Mouse (Mus musculus): ENCODE results near the gene Tor2a. TPM values are rescaled to one million over a fixed set of nuclear protein-coding genes. Genes with fewer than 3 reads are reported as not detected.

Gene Tor2a
- 1.7 TPM for polyA plus RNA-seq (2014; fragmentation: Illumina TruSeq; extraction: RNeasy Lipid Tissue Mini Kit (QIAGEN cat#74804); ENCODE audit: low read depth, low replicate concordance)

DNA sequence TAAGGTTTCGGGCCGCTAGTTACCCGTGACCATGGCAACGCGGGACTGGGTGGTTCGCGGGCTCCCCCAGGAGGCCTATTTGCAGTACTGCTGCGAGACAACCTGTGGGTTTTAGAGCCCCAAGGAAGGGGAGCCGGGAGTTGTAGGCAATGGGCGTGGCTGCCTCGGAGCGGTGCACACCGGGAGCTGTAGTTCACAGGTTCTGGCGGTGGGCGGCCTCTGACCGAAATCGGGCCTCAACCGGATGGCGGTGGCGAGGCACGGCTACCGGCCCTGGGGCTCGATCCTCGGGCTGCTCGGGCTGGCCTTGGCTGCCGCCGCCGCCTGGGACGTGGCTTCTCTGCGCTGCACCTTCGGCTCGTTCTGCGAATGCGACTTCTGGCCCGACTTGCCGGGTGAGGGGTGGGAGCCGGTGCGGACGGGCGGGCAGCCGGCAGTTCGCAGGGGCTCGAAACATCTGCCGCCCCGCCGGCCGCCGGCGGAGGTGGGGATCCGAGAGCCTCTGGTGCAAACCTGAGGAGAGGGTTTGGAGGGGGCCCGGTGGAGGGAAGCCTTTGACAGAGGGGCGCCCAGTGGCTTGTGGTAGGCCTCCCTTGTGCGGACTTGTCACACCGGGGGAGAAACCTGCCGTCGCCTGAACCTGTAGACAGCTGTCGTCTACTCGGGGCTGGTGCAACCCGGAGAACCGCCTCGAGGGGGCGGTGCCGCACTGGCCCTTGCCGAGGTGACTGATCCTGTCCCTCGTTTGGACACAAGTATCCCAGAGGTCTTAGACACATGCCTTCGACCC, at the start of gene Tor2a:
Tor2a (plus strand) TSS at position 179 of the 790 bp plus-strand sequence.

GRCm38 (mm10) chr2:32712934-32713817, 43.9 kb upstream of the Tor2a start, which contains the start of gene Cdk9:
Gene Cdk9, minus strand, starts transcription at chr2:32713076.

GRCm38 (mm10) chr2:32720681-32721229, 36.3 kb upstream of the Tor2a start, which contains the start of gene Sh2d3c:
Gene Sh2d3c, plus strand, starts transcription at chr2:32721055.

DNA sequence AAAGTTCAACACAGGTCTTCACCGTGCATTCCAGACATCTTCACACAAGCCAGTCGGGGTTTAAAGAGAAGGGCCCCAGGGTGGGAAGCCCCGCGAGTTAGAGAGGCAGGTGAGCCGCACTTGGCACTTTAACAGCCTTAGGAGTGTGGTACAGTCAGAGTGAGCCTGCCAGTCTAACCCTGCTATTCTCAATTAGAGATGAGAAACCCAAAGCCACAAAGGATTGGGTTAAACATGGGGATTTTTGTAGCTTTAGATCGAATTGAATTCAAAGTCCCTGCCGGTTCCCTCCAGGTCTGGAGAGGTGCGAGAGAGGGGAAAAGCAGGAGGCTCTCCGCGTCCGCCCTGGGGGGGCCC, 16.1 kb upstream of the Tor2a start, which contains the start of gene 6330409D20Rik:
6330409D20Rik (minus strand) TSS at position 101 of the 357 bp plus-strand sequence.

DNA sequence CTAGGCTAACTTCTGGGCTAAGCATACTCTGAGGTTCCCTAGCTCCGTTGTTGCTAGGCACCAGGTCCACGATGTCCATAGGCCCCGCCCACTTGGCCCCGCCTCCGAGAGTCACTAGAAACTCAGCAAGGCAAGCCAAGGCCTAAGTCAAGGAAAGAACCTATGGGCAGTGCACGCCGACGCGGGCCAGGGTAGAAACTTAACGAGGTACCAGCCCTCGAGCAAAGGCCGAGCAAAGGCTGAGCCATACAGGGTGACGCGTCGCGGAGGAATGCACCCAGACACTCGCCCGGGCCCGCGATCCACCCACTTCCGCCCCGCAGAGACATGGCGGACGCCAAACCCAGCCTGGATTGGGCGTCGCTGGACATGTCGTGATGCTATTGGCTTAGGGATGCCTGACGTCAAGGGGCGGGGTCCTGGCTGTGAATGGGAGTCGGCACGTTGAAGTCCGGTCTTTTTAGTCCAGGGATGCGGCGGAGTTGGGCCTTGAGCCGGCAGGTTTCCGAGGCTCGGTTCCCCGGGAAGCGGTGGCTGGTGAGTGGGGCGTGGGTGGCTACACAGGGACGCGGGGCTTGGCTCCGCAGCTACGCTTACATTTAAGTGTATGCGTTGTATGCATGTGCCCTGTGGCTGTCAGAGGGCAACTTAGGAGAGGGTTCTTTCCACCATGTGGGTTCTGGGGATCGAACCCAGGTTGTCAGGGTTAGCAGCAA, 18.5 kb downstream of the Tor2a start, which contains the start of the genes Ttc16 and Ptrh1:
Ttc16 (minus strand) TSS at position 275 of the 716 bp plus-strand sequence.
Ptrh1 (plus strand) TSS at position 428 of the 716 bp plus-strand sequence.

DNA sequence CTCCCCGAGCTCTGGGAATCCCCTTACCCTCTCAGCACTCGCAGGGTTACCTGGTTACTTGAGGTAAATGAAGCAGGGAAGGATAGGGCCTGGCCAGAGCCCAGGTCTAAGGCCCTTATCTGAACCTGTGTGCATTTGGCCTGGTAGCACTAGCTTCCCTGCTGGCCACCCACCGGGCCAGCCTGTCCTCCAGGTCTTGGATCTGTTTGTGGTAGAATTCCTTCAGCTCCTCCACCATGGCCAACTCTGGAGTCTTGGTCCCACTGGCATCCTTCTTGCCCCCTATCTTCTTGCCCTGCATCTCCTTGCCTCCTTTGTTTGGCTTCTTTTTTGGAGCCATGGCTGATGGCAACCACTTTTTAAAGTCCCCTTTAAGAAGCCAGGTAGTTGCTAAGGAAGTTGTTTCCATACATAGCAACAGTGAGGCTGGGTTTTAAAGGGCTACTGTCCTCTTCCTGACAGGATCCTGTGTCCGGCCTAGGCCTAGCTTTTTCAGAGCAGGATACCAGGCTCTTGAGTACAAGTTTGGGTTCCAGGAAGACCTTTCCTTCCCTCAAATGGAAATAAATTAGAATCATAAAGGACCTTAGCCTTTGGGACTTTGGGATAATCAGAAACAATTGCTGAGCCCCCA, 27.1 kb downstream of the Tor2a start, which contains the start of gene Cfap157:
Cfap157 (minus strand) TSS at position 381 of the 634 bp plus-strand sequence.

Other genes starting within 250 kb of the Tor2a start
- gene Fam102a, start 221.9 kb upstream of the Tor2a start, polyA plus RNA-seq (2014; fragmentation: Illumina TruSeq; extraction: RNeasy Lipid Tissue Mini Kit (QIAGEN cat#74804); ENCODE audit: low read depth, low replicate concordance): 20.4 TPM
- gene Dpm2, start 186.4 kb upstream of the Tor2a start, polyA plus RNA-seq (2014; fragmentation: Illumina TruSeq; extraction: RNeasy Lipid Tissue Mini Kit (QIAGEN cat#74804); ENCODE audit: low read depth, low replicate concordance): 3.8 TPM
- gene Pip5kl1, start 182.4 kb upstream of the Tor2a start, polyA plus RNA-seq (2014; fragmentation: Illumina TruSeq; extraction: RNeasy Lipid Tissue Mini Kit (QIAGEN cat#74804); ENCODE audit: low read depth, low replicate concordance): not detected
- gene 9430097D07Rik, start 181.6 kb upstream of the Tor2a start, polyA plus RNA-seq (2014; fragmentation: Illumina TruSeq; extraction: RNeasy Lipid Tissue Mini Kit (QIAGEN cat#74804); ENCODE audit: low read depth, low replicate concordance): not detected
- 8.4 TPM for gene St6galnac4, start 170.1 kb upstream of the Tor2a start, polyA plus RNA-seq (2014; fragmentation: Illumina TruSeq; extraction: RNeasy Lipid Tissue Mini Kit (QIAGEN cat#74804); ENCODE audit: low read depth, low replicate concordance)
- gene St6galnac6, start 157.5 kb upstream of the Tor2a start, polyA plus RNA-seq (2014; fragmentation: Illumina TruSeq; extraction: RNeasy Lipid Tissue Mini Kit (QIAGEN cat#74804); ENCODE audit: low read depth, low replicate concordance): 109 TPM
- 1.3 TPM for gene Ak1, start 135.5 kb upstream of the Tor2a start, polyA plus RNA-seq (2014; fragmentation: Illumina TruSeq; extraction: RNeasy Lipid Tissue Mini Kit (QIAGEN cat#74804); ENCODE audit: low read depth, low replicate concordance)
- gene Eng, start 110.6 kb upstream of the Tor2a start, polyA plus RNA-seq (2014; fragmentation: Illumina TruSeq; extraction: RNeasy Lipid Tissue Mini Kit (QIAGEN cat#74804); ENCODE audit: low read depth, low replicate concordance): 2.1 TPM
- gene Fpgs, start 53.1 kb upstream of the Tor2a start, polyA plus RNA-seq (2014; fragmentation: Illumina TruSeq; extraction: RNeasy Lipid Tissue Mini Kit (QIAGEN cat#74804); ENCODE audit: low read depth, low replicate concordance): 1.1 TPM
- 50.0 TPM for gene Cdk9, start 44.2 kb upstream of the Tor2a start, polyA plus RNA-seq (2014; fragmentation: Illumina TruSeq; extraction: RNeasy Lipid Tissue Mini Kit (QIAGEN cat#74804); ENCODE audit: low read depth, low replicate concordance)
- gene Sh2d3c, start 36.2 kb upstream of the Tor2a start, polyA plus RNA-seq (2014; fragmentation: Illumina TruSeq; extraction: RNeasy Lipid Tissue Mini Kit (QIAGEN cat#74804); ENCODE audit: low read depth, low replicate concordance): 0.63 TPM
- not detected for gene 6330409D20Rik, start 16.2 kb upstream of the Tor2a start, polyA plus RNA-seq (2014; fragmentation: Illumina TruSeq; extraction: RNeasy Lipid Tissue Mini Kit (QIAGEN cat#74804); ENCODE audit: low read depth, low replicate concordance)
- 0.41 TPM for gene Ttc16, start 18.4 kb downstream of the Tor2a start, polyA plus RNA-seq (2014; fragmentation: Illumina TruSeq; extraction: RNeasy Lipid Tissue Mini Kit (QIAGEN cat#74804); ENCODE audit: low read depth, low replicate concordance)
- 3.2 TPM for gene Ptrh1, start 18.6 kb downstream of the Tor2a start, polyA plus RNA-seq (2014; fragmentation: Illumina TruSeq; extraction: RNeasy Lipid Tissue Mini Kit (QIAGEN cat#74804); ENCODE audit: low read depth, low replicate concordance)
- gene Cfap157, start 27.2 kb downstream of the Tor2a start, polyA plus RNA-seq (2014; fragmentation: Illumina TruSeq; extraction: RNeasy Lipid Tissue Mini Kit (QIAGEN cat#74804); ENCODE audit: low read depth, low replicate concordance): not detected
- 12.2 TPM for gene Stxbp1, start 90.0 kb downstream of the Tor2a start, polyA plus RNA-seq (2014; fragmentation: Illumina TruSeq; extraction: RNeasy Lipid Tissue Mini Kit (QIAGEN cat#74804); ENCODE audit: low read depth, low replicate concordance)
- gene Fam129b, start 118.9 kb downstream of the Tor2a start, polyA plus RNA-seq (2014; fragmentation: Illumina TruSeq; extraction: RNeasy Lipid Tissue Mini Kit (QIAGEN cat#74804); ENCODE audit: low read depth, low replicate concordance): 1.3 TPM
- gene Rpl12, start 204.3 kb downstream of the Tor2a start, polyA plus RNA-seq (2014; fragmentation: Illumina TruSeq; extraction: RNeasy Lipid Tissue Mini Kit (QIAGEN cat#74804); ENCODE audit: low read depth, low replicate concordance): 240 TPM
- gene Lrsam1, start 204.4 kb downstream of the Tor2a start, polyA plus RNA-seq (2014; fragmentation: Illumina TruSeq; extraction: RNeasy Lipid Tissue Mini Kit (QIAGEN cat#74804); ENCODE audit: low read depth, low replicate concordance): 6.0 TPM
- not detected for gene Slc2a8, start 224.8 kb downstream of the Tor2a start, polyA plus RNA-seq (2014; fragmentation: Illumina TruSeq; extraction: RNeasy Lipid Tissue Mini Kit (QIAGEN cat#74804); ENCODE audit: low read depth, low replicate concordance)

All from sigmoid colon, adult 10 weeks (tissue).